ENCODE assay signal across 8 mouse cellular contexts in genomic region chr17:47408558-47408898, GRCm38 (mm10). TPM values are rescaled to one million over a fixed set of nuclear protein-coding genes. Genes with fewer than 3 reads are reported as not detected.
A peak's percentile ranks its signal among the peaks of the same experiment; 100 is the strongest.
DNase-seq lines count a peak whose midpoint lies in the region; ATAC-seq lines count a peak whose summit lies in the region.

No protein-coding gene starts in this region.

- 20% methylated on average over 8 of the region's 8 CpGs for WGBS in midbrain, embryonic 10.5 days
- 23% methylated on average over 8 of the region's 8 CpGs for WGBS in midbrain, embryonic 16.5 days
- 20% methylated on average over 8 of the region's 8 CpGs for WGBS in embryonic facial prominence, embryonic 14.5 days
- 24% methylated on average over 8 of the region's 8 CpGs for WGBS in hindbrain, embryonic 16.5 days
- 21% methylated on average over 8 of the region's 8 CpGs for WGBS in midbrain, embryonic 14.5 days

- peak; percentile 73 for DNase-seq in midbrain, embryonic 10.5 days (ENCODE audit: low spot score)
- peak; percentile 75 to 77 for DNase-seq in adrenal gland, postnatal 36 days
- peak; percentile 63 for DNase-seq in embryonic facial prominence, embryonic 14.5 days (ENCODE audit: low spot score)
- peak; percentile 36 to 59 for DNase-seq in left cerebral cortex, postnatal 14 days (ENCODE audit: low spot score in 2 of 2)
- peak; percentile 78 for DNase-seq in midbrain, embryonic 14.5 days
- peak; percentile 72 for DNase-seq in thymus, postnatal 14 days

- intact Hi-C loops in left cerebral cortex, postnatal 14 days (cut with DNase I) = no loop called here

- H3K9me3 ChIP-seq in midbrain, embryonic 10.5 days (replicated peaks) = no peaks in the 10 kb centered on the region
- no peaks in the 10 kb centered on the region for H3K9me3 ChIP-seq in midbrain, embryonic 16.5 days (replicated peaks; ENCODE audit: control insufficient read depth, low read length, poor library complexity, severe bottlenecking)
- H3K9me3 ChIP-seq in embryonic facial prominence, embryonic 14.5 days (ENCODE audit: control insufficient read depth, low read length) = no peaks in the 10 kb centered on the region
- no peaks in the 10 kb centered on the region for H3K9me3 ChIP-seq in hindbrain, embryonic 16.5 days (ENCODE audit: control insufficient read depth, low read length)
- no peaks in the 10 kb centered on the region for H3K9me3 ChIP-seq in midbrain, embryonic 14.5 days (ENCODE audit: control insufficient read depth, low read length)

- peaks cover 85% of the 10 kb centered on the region for H3K27me3 ChIP-seq in midbrain, embryonic 10.5 days (ENCODE audit: low read depth, poor library complexity, severe bottlenecking)
- peaks cover 17% of the 10 kb centered on the region for H3K27me3 ChIP-seq in midbrain, embryonic 16.5 days (ENCODE audit: control insufficient read depth, insufficient read depth, low read depth, low read length)
- peaks cover 25% of the 10 kb centered on the region for H3K27me3 ChIP-seq in embryonic facial prominence, embryonic 14.5 days (replicated peaks; ENCODE audit: control insufficient read depth, insufficient read depth, low read length)
- peaks cover 14% of the 10 kb centered on the region for H3K27me3 ChIP-seq in hindbrain, embryonic 16.5 days (replicated peaks; ENCODE audit: control insufficient read depth, insufficient read depth, low read length)
- peaks cover 29% of the 10 kb centered on the region for H3K27me3 ChIP-seq in midbrain, embryonic 14.5 days (ENCODE audit: control insufficient read depth, insufficient read depth, low read length)

- no peaks in the 10 kb centered on the region for H3K36me3 ChIP-seq in midbrain, embryonic 10.5 days
- H3K36me3 ChIP-seq in midbrain, embryonic 16.5 days (ENCODE audit: control insufficient read depth, insufficient read depth, low read length) = no peaks in the 10 kb centered on the region
- no peaks in the 10 kb centered on the region for H3K36me3 ChIP-seq in embryonic facial prominence, embryonic 14.5 days (ENCODE audit: control insufficient read depth, insufficient read depth, low read length)
- H3K36me3 ChIP-seq in hindbrain, embryonic 16.5 days (ENCODE audit: control insufficient read depth, insufficient read depth, low read length) = no peaks in the 10 kb centered on the region
- H3K36me3 ChIP-seq in midbrain, embryonic 14.5 days (ENCODE audit: control insufficient read depth, insufficient read depth, low read length) = no peaks in the 10 kb centered on the region

- ATAC-seq in midbrain, embryonic 16.5 days = no peak
- peak; percentile 59; the same call in 1 of the 2 replicates for ATAC-seq in embryonic facial prominence, embryonic 14.5 days (ENCODE audit: low read depth)
- 0 out of 2 replicates have a peak, but pooled peaks have one; percentile 65 for ATAC-seq in hindbrain, embryonic 16.5 days
- no peak for ATAC-seq in midbrain, embryonic 14.5 days (ENCODE audit: low FRiP score, low TSS enrichment)

- peaks cover 8% of the 10 kb centered on the region for H3K4me1 ChIP-seq in midbrain, embryonic 10.5 days
- H3K4me1 ChIP-seq in midbrain, embryonic 16.5 days (ENCODE audit: control insufficient read depth, insufficient read depth, low read length) = no peaks in the 10 kb centered on the region
- H3K4me1 ChIP-seq in embryonic facial prominence, embryonic 14.5 days (ENCODE audit: control insufficient read depth, insufficient read depth, low read length) = no peaks in the 10 kb centered on the region
- peaks cover 3% of the 10 kb centered on the region; the same call in 1 of the 2 replicates for H3K4me1 ChIP-seq in hindbrain, embryonic 16.5 days (ENCODE audit: control insufficient read depth, insufficient read depth, low read depth, low read length)
- H3K4me1 ChIP-seq in midbrain, embryonic 14.5 days (ENCODE audit: control insufficient read depth, insufficient read depth, low read length) = no peaks in the 10 kb centered on the region

- H3K4me2 ChIP-seq in midbrain, embryonic 16.5 days (ENCODE audit: low read length) = no peak overlapping the region
- H3K4me2 ChIP-seq in embryonic facial prominence, embryonic 14.5 days (ENCODE audit: low read depth, low read length) = no peak overlapping the region
- H3K4me2 ChIP-seq in hindbrain, embryonic 16.5 days (ENCODE audit: low read length) = no peak overlapping the region
- H3K4me2 ChIP-seq in midbrain, embryonic 14.5 days (ENCODE audit: low read length) = no peak overlapping the region

- no peak overlapping the region for H3K9ac ChIP-seq in midbrain, embryonic 16.5 days (ENCODE audit: low read depth, low read length)
- no peak overlapping the region for H3K9ac ChIP-seq in embryonic facial prominence, embryonic 14.5 days (ENCODE audit: low read depth, low read length)
- H3K9ac ChIP-seq in hindbrain, embryonic 16.5 days (ENCODE audit: low read depth, low read length) = no peak overlapping the region
- no peak overlapping the region for H3K9ac ChIP-seq in midbrain, embryonic 14.5 days (replicated peaks; ENCODE audit: low read length)

- no peak overlapping the region for H3K4me3 ChIP-seq in midbrain, embryonic 10.5 days
- H3K4me3 ChIP-seq in midbrain, embryonic 16.5 days (ENCODE audit: low read depth, low read length) = no peak overlapping the region
- H3K4me3 ChIP-seq in embryonic facial prominence, embryonic 14.5 days (ENCODE audit: low read depth, low read length) = no peak overlapping the region
- H3K4me3 ChIP-seq in hindbrain, embryonic 16.5 days (ENCODE audit: low read length) = no peak overlapping the region
- no peak overlapping the region for H3K4me3 ChIP-seq in midbrain, embryonic 14.5 days (replicated peaks; ENCODE audit: low read depth, low read length)

- no peak overlapping the region for H3K27ac ChIP-seq in midbrain, embryonic 10.5 days (replicated peaks)
- H3K27ac ChIP-seq in midbrain, embryonic 16.5 days (ENCODE audit: low read length) = no peak overlapping the region
- H3K27ac ChIP-seq in embryonic facial prominence, embryonic 14.5 days (replicated peaks; ENCODE audit: low read depth, low read length) = no peak overlapping the region
- H3K27ac ChIP-seq in hindbrain, embryonic 16.5 days (ENCODE audit: low read depth, low read length) = no peak overlapping the region
- no peak overlapping the region for H3K27ac ChIP-seq in midbrain, embryonic 14.5 days (replicated peaks; ENCODE audit: low read depth, low read length)

RNA-seq across cellular contexts. Expression of gene Guca1a, which starts 8.1 kb away (rescaled TPM):
- 5.2 and 5.8 TPM in 2 replicates for polyA plus RNA-seq in midbrain, embryonic 10.5 days (2016; fragmentation: Nextera tagmentation; extraction: Ambion mirVana)
- polyA plus RNA-seq in midbrain, embryonic 16.5 days (2015; fragmentation: Nextera tagmentation; extraction: Ambion mirVana) = 0.29 and 0.50 TPM in 2 replicates
- 1 to 10 TPM; 1.2 to 1.7 TPM for total RNA-seq in adrenal gland, postnatal 36 days (2021)
- 5.7 and 6.5 TPM in 2 replicates for polyA plus RNA-seq in embryonic facial prominence, embryonic 14.5 days (2014; fragmentation: Nextera tagmentation; extraction: Ambion mirVana)
- 0.66 and 0.80 TPM in 2 replicates for polyA plus RNA-seq in hindbrain, embryonic 16.5 days (2015; fragmentation: Nextera tagmentation; extraction: Ambion mirVana)
- total RNA-seq in left cerebral cortex, postnatal 14 days (2021) = under 1 TPM in 1 of 2 experiments, not detected in 1; 0.40 TPM
- 0.26 and 0.50 TPM in 2 replicates for polyA plus RNA-seq in midbrain, embryonic 14.5 days (2014; fragmentation: Nextera tagmentation; extraction: Ambion mirVana)

RNA-seq across cellular contexts. Expression of gene Guca1b, which starts 23.3 kb away (rescaled TPM):
- 1.2 and 2.2 TPM in 2 replicates for polyA plus RNA-seq in midbrain, embryonic 10.5 days (2016; fragmentation: Nextera tagmentation; extraction: Ambion mirVana)
- 0.33 and 0.37 TPM in 2 replicates for polyA plus RNA-seq in midbrain, embryonic 16.5 days (2015; fragmentation: Nextera tagmentation; extraction: Ambion mirVana)
- 1 to 10 TPM in 1 of 2 experiments, under 1 TPM in 1; 0.60 to 2.4 TPM for total RNA-seq in adrenal gland, postnatal 36 days (2021)
- 0.37 and 0.50 TPM in 2 replicates for polyA plus RNA-seq in embryonic facial prominence, embryonic 14.5 days (2014; fragmentation: Nextera tagmentation; extraction: Ambion mirVana)
- 0.45 and 0.81 TPM in 2 replicates for polyA plus RNA-seq in hindbrain, embryonic 16.5 days (2015; fragmentation: Nextera tagmentation; extraction: Ambion mirVana)
- total RNA-seq in left cerebral cortex, postnatal 14 days (2021) = under 1 TPM; 0.72 to 0.77 TPM
- 0.30 and 0.69 TPM in 2 replicates for polyA plus RNA-seq in midbrain, embryonic 14.5 days (2014; fragmentation: Nextera tagmentation; extraction: Ambion mirVana)

RNA-seq across cellular contexts. Expression of gene AI661453, which starts 27.9 kb away (rescaled TPM):
- polyA plus RNA-seq in midbrain, embryonic 10.5 days (2016; fragmentation: Nextera tagmentation; extraction: Ambion mirVana) = 0.15 and 0.20 TPM in 2 replicates
- polyA plus RNA-seq in midbrain, embryonic 16.5 days (2015; fragmentation: Nextera tagmentation; extraction: Ambion mirVana) = 0.09 and 0.17 TPM in 2 replicates
- under 1 TPM; 0.23 to 0.60 TPM for total RNA-seq in adrenal gland, postnatal 36 days (2021)
- polyA plus RNA-seq in embryonic facial prominence, embryonic 14.5 days (2014; fragmentation: Nextera tagmentation; extraction: Ambion mirVana) = 2.4 and 2.9 TPM in 2 replicates
- polyA plus RNA-seq in hindbrain, embryonic 16.5 days (2015; fragmentation: Nextera tagmentation; extraction: Ambion mirVana) = 0.11 and 0.42 TPM in 2 replicates
- total RNA-seq in left cerebral cortex, postnatal 14 days (2021) = under 1 TPM; 0.23 to 0.59 TPM
- polyA plus RNA-seq in midbrain, embryonic 14.5 days (2014; fragmentation: Nextera tagmentation; extraction: Ambion mirVana) = 0.05 and 0.15 TPM in 2 replicates

RNA-seq across cellular contexts. Expression of gene 1700001C19Rik, which starts 28.6 kb away (rescaled TPM):
- polyA plus RNA-seq in midbrain, embryonic 10.5 days (2016; fragmentation: Nextera tagmentation; extraction: Ambion mirVana) = 0.21 and 0.33 TPM in 2 replicates
- polyA plus RNA-seq in midbrain, embryonic 16.5 days (2015; fragmentation: Nextera tagmentation; extraction: Ambion mirVana) = 0.46 and 0.50 TPM in 2 replicates
- total RNA-seq in adrenal gland, postnatal 36 days (2021) = not detected
- polyA plus RNA-seq in embryonic facial prominence, embryonic 14.5 days (2014; fragmentation: Nextera tagmentation; extraction: Ambion mirVana) = 0.13 and 0.49 TPM in 2 replicates
- polyA plus RNA-seq in hindbrain, embryonic 16.5 days (2015; fragmentation: Nextera tagmentation; extraction: Ambion mirVana) = 0.62 and 1.1 TPM in 2 replicates
- not detected for total RNA-seq in left cerebral cortex, postnatal 14 days (2021)
- polyA plus RNA-seq in midbrain, embryonic 14.5 days (2014; fragmentation: Nextera tagmentation; extraction: Ambion mirVana) = 0.72 and 0.76 TPM in 2 replicates

RNA-seq across cellular contexts. Expression of gene Mrps10, which starts 39.8 kb away (rescaled TPM):
- polyA plus RNA-seq in midbrain, embryonic 10.5 days (2016; fragmentation: Nextera tagmentation; extraction: Ambion mirVana) = 83.8 and 84.2 TPM in 2 replicates
- 63.6 and 67.6 TPM in 2 replicates for polyA plus RNA-seq in midbrain, embryonic 16.5 days (2015; fragmentation: Nextera tagmentation; extraction: Ambion mirVana)
- total RNA-seq in adrenal gland, postnatal 36 days (2021) = 10 to 100 TPM; 37.5 to 52.8 TPM
- 72.9 and 74.0 TPM in 2 replicates for polyA plus RNA-seq in embryonic facial prominence, embryonic 14.5 days (2014; fragmentation: Nextera tagmentation; extraction: Ambion mirVana)
- 67.0 and 72.1 TPM in 2 replicates for polyA plus RNA-seq in hindbrain, embryonic 16.5 days (2015; fragmentation: Nextera tagmentation; extraction: Ambion mirVana)
- 10 to 100 TPM; 26.2 to 28.5 TPM for total RNA-seq in left cerebral cortex, postnatal 14 days (2021)
- 79.6 and 83.3 TPM in 2 replicates for polyA plus RNA-seq in midbrain, embryonic 14.5 days (2014; fragmentation: Nextera tagmentation; extraction: Ambion mirVana)

Comparison
In these comparisons a context has a peak if more than half of its experiments do, and no peak if none do; other contexts are left out.
1. ATAC-seq: peak in embryonic facial prominence, embryonic 14.5 days (single experiment) and hindbrain, embryonic 16.5 days (single experiment); none in midbrain, embryonic 16.5 days (single experiment) and midbrain, embryonic 14.5 days (single experiment).
2. Peak in every context shown above with its lines, with median percentiles within 50 percentile points of each other: DNase-seq.